In the genomic region with DNA sequence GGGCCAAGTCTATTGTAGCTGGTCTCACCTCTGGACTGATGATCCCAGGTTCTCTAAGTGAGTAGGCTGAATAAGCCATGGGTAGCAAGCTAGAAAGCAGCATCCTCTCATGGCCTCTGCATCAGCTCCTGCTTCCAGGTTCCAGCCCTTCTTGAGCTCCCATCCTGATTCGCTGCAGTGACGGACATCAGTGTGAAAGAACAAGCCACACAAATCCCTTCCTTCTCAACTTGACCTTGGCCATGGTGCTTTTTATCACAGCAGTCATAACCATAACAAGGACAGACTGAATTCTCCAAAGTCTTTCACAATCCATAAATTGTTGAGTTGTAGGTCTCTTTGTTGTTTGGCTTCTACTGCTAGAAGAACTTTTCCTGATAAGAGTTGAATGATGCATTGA, we compare ENCODE assay signal across 15 mouse cellular contexts. TPM values are rescaled to one million over a fixed set of nuclear protein-coding genes. Genes with fewer than 3 reads are reported as not detected.
A peak's percentile ranks its signal among the peaks of the same experiment; 100 is the strongest.
DNase-seq lines count a peak whose midpoint lies in the region.
"Had no signal": no experiment of that assay in that cellular context is flagged by ENCODE, and none has a peak within 500 bp of the region (broad histone marks: within the 10 kb centered on the region; RNA-seq: fewer than 3 reads in every experiment).

No protein-coding gene starts in this region.

- DNase-seq in adrenal gland, adult 2 months: peak; percentile 65
- no peak for DNase-seq in adrenal gland, postnatal 25 days
- DNase-seq in heart, adult 11 months: peak; percentile 13
- DNase-seq in heart, postnatal 36 days: no peak
- DNase-seq in adrenal gland, postnatal 14 days: peak; percentile 54
- no peak for DNase-seq in layer of hippocampus, adult 18-20 months (ENCODE audit: low spot score in 2 of 2)
- DNase-seq: cerebellum, adult 11 months; cerebellum, adult 18-20 months; cerebellum, adult 8-10 months; cerebellum, adult 9-11 months; cerebellum, postnatal 14 days; cerebellum, postnatal 36 days; embryo, embryonic 11 days had no signal

- intact Hi-C loops in heart, postnatal 36 days (cut with DNase I): no loop called here

RNA-seq across cellular contexts. Expression of a gene that starts 20.9 kb away (rescaled TPM):
- total RNA-seq in adrenal gland, adult 2 months (2021): 10 to 100 TPM; 19.2 to 79.2 TPM
- polyA plus RNA-seq in adrenal gland, adult 2 months (2012; rRNA removed): 3.3 and 6.4 TPM in 2 replicates
- total RNA-seq in adrenal gland, postnatal 25 days (2021): 143 and 167 TPM in 2 replicates
- total RNA-seq in heart, postnatal 36 days (2021): 10 to 100 TPM; 12.5 to 14.3 TPM
- total RNA-seq in adrenal gland, postnatal 14 days (2021): 31.0 and 44.6 TPM in 2 replicates
- 10 to 100 TPM; 19.0 to 23.3 TPM for total RNA-seq in layer of hippocampus, adult 18-20 months (2021)
- total RNA-seq: MEL had no signal
- polyA plus RNA-seq: erythroblast, embryonic 14.5 days had no signal

Comparison
In these comparisons a context has a peak if more than half of its experiments do, and no peak if none do; other contexts are left out.
1. DNase-seq: peak in adrenal gland, adult 2 months (single experiment), heart, adult 11 months (single experiment) and adrenal gland, postnatal 14 days (single experiment); none in adrenal gland, postnatal 25 days (single experiment), heart, postnatal 36 days (0 of 2) and layer of hippocampus, adult 18-20 months (0 of 2).